Mouse (Mus musculus) yolk sac, embryonic 10.5 days (tissue): ENCODE results near the gene Maml3.

Experiments
- DNase-seq: peaks from one replicate; pipeline ENCODE4 v3.0.0-alpha.2; 2017; ENCODE audit warnings: low spot score

The Maml3 gene

GRCm38 (mm10) chr3:52104636-52105151 lies at the start of gene Maml3:
Gene Maml3 (minus strand): TSS chr3:52105076.
- peak; percentile 95 for DNase-seq

GRCm38 (mm10) chr3:52151155-52151554 lies 46.3 kb upstream of the Maml3 start:
- DNase-seq: no peak

GRCm38 (mm10) chr3:52148301-52148700 lies 43.4 kb upstream of the Maml3 start:
- no peak for DNase-seq

- DNase-seq: no peak
These were observed 40.0 kb upstream of the Maml3 start for GRCm38 (mm10) chr3:52144776-52145460.

- DNase-seq: no peak
These were observed 38.1 kb upstream of the Maml3 start for GRCm38 (mm10) chr3:52143017-52143416.

- DNase-seq: no peak
These were observed 35.3 kb upstream of the Maml3 start for GRCm38 (mm10) chr3:52140162-52140561.

- DNase-seq: no peak
These were observed 20.5 kb upstream of the Maml3 start for GRCm38 (mm10) chr3:52125421-52125820.

- DNase-seq: no peak
These were observed 16.0 kb upstream of the Maml3 start for GRCm38 (mm10) chr3:52120858-52121257.

- no peak for DNase-seq
These were observed 14.3 kb upstream of the Maml3 start for GRCm38 (mm10) chr3:52119216-52119615.

GRCm38 (mm10) chr3:52115421-52115820 lies 10.5 kb upstream of the Maml3 start:
- no peak for DNase-seq

- DNase-seq: no peak
These were observed 3.2 kb upstream of the Maml3 start for GRCm38 (mm10) chr3:52108027-52108426.

GRCm38 (mm10) chr3:52105156-52105555 lies 280 bp upstream of the Maml3 start:
- DNase-seq: no peak

GRCm38 (mm10) chr3:52104208-52104607 lies 668 bp downstream of the Maml3 start:
- DNase-seq: no peak

- DNase-seq: peak; percentile 63
These were observed 1.2 kb downstream of the Maml3 start for GRCm38 (mm10) chr3:52103531-52104181.

GRCm38 (mm10) chr3:52102601-52103530 lies 2.0 kb downstream of the Maml3 start:
- DNase-seq: peak; percentile 96

GRCm38 (mm10) chr3:52101977-52102600 lies 2.8 kb downstream of the Maml3 start:
- DNase-seq: peak; percentile 99

- DNase-seq: no peak
These were observed 3.4 kb downstream of the Maml3 start for GRCm38 (mm10) chr3:52101401-52101976.

GRCm38 (mm10) chr3:52100926-52101325 lies 4.0 kb downstream of the Maml3 start:
- DNase-seq: no peak

GRCm38 (mm10) chr3:52100306-52100705 lies 4.6 kb downstream of the Maml3 start:
- no peak for DNase-seq

GRCm38 (mm10) chr3:52099286-52099685 lies 5.6 kb downstream of the Maml3 start:
- DNase-seq: no peak

GRCm38 (mm10) chr3:52091261-52091797 lies 13.5 kb downstream of the Maml3 start:
- peak; percentile 31 for DNase-seq
